Mouse (Mus musculus): ENCODE data around the gene Hivep2. TPM values are rescaled to one million over a fixed set of nuclear protein-coding genes. Genes with fewer than 3 reads are reported as not detected.

The Hivep2 gene
- total RNA-seq (2017): 19.2 to 42.6 TPM (median 26.5 TPM) in 3 replicates

DNA sequence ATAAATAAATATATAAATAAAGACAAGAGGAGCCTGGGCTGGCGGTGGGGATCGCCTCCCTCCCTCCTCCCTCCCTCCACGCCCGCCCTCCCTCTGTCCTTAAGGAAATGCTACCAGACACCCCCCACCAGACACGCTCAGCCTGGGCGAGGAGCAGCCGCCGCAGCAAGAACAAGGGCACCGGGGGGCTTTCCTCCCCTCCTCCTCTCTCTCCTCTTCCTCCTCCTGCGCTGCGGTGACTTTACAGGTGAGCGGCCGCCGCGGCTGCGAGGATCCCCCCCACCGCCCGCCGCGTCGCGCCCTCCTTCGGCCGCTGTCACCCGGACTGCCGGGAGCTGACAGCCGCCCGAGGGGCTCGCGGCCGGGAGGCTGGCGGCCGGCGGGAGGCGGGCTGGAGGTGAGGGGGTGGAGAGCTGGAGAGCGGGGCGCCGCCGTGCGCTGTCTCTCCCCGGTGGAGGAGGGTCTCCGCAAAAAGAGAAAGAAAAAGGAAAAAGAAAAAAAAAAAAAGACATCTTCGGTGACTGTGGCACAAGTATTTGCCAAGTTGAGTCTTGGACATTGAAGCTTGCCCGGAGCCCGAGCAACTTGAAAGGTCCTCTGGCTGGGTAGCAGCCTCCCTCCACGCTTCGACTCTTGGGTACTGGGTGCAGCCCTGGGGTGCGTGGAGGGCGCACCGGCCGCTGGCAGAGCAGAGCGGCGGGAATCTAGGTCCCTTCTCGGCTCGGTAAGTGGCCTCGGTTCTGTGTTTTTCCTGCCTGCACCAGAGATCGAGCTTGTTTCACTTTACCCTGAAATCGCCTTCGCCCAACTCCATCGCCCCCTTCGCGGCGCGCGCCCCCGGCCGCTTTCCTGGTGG is at the start of gene Hivep2:
Gene Hivep2, plus strand, starts transcription at position 102 of the 856 bp plus-strand sequence.
- ATAC-seq (replicated peaks; ENCODE audit: insufficient number of reproducible peaks, low FRiP score, low TSS enrichment, poor library complexity, severe bottlenecking): no peak

DNA sequence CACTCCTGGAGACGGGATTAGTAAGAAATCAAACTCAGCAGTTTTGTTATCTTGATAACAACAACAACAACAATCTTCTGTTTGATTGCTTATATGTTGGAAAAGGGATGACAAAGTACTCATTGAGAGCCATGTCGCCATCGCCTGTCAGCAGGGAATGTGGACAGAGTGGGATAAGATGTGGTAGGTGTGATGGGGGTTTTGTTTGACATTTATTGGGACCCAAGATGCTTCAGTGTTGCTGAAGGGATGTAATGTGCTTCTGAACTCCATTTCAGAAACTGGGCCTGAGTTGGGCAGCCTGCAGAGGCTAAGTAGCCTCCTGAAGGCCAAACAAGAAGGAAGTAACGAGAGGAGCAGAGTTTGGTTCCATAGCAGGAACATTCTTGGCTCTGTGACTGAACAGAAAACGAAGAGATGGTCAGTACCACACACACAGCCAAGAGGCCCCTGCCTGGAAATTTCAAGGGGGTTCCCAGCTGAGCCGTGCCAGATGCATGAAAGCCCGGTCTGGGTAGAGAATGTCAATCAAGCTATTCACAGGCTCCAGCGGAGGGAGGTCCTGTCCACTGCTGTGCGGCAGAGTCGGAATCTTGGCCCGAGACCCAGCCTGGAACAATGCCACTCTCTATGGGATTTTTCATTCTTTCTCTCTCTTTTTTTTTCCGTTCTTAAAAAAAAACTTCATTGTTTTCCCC is 49.1 kb upstream of the Hivep2 start:
- no peak for ATAC-seq (replicated peaks; ENCODE audit: insufficient number of reproducible peaks, low FRiP score, low TSS enrichment, poor library complexity, severe bottlenecking)

DNA sequence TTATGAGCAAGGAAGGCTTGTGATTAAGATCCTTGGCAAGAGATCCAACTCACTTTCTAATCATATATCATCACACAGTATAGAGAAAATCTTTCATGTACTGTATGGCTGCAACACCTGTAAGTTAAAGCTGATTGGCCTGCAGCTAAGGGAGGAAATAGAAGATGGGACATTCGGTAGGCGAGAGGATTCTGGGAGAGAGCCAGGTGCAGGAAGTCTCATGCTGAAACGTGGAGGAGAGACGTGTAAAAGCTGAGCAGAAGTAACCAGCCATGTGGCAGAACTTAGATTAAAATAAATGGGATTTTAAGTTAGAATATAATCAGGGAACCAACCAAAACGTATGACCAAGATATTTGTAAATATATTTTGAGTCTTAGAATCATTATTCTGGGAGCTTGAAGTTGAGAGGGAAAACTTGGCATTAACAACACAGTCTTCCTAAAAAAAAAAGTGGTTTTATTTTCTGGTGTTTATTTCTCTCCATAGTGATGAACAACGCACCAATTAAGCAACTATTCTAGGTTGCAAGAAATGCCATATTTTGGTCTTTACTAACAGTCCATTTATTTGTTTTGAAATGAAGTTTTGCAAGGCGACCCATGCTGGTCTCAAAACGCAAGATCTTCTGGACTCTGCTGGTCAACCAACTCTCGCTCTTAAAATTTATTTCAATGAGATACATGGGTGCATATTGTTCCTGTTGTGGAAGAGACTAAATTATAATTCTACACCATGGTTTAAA is 44.1 kb upstream of the Hivep2 start:
- no peak for ATAC-seq (replicated peaks; ENCODE audit: insufficient number of reproducible peaks, low FRiP score, low TSS enrichment, poor library complexity, severe bottlenecking)

DNA sequence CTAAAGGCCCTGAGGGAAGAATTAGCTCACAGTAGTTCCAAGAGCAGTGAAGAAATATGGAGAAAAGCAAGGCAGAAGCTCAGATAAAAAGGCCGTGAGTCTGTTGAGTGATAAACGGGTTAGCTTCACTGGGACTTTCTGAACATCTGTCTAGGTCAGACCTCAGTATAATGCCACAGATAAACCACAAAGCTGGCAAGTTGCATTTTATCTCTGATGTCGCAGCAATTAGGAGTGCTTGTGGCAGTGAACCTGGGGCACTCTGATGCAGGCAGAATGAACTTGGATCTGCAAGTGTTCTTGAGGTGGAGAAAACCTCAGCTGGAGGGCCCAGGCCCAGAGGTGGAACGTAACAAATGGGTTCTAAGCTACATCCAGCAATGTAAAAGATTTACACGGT is 36.6 kb upstream of the Hivep2 start:
- ATAC-seq (replicated peaks; ENCODE audit: insufficient number of reproducible peaks, low FRiP score, low TSS enrichment, poor library complexity, severe bottlenecking): no peak

DNA sequence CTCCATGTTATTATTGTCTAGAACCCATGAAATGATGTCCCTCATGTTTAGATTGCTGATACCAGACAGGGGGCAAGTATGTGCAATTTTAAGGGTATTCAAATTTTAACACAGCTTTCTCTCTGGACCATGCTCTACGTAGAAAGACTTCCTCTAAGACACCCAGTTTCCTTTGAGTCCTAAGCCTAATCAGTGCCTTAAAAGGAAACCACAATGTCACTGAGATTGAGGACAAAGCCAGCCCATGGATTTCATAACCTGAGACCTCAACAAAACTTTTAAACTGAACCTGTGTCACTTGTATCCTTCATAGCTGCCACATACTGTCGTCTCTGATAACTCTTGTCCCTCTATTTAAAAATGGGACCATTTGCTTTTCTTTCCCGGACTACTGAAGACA is 33.7 kb upstream of the Hivep2 start:
- ATAC-seq (replicated peaks; ENCODE audit: insufficient number of reproducible peaks, low FRiP score, low TSS enrichment, poor library complexity, severe bottlenecking): no peak

DNA sequence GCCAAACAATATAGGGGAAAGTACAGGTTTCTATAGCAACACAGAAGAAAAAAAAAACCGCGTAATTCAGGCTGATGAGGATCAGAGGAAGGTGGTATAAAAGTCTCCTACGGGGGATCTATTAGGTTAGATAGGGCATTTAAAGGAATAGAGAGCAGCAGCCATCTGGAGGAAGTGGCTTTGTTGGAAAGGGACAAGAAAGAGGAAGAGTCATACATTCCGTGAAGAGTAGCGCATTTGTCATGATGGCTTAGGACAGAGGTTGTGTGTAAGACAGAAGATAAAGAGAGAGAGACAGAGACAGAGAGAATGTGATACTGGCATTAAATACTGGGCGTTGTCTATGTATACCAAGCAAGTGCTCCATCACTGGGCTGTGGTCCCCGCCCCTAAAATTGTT is 32.6 kb upstream of the Hivep2 start:
- ATAC-seq (replicated peaks; ENCODE audit: insufficient number of reproducible peaks, low FRiP score, low TSS enrichment, poor library complexity, severe bottlenecking): peak; percentile 60

DNA sequence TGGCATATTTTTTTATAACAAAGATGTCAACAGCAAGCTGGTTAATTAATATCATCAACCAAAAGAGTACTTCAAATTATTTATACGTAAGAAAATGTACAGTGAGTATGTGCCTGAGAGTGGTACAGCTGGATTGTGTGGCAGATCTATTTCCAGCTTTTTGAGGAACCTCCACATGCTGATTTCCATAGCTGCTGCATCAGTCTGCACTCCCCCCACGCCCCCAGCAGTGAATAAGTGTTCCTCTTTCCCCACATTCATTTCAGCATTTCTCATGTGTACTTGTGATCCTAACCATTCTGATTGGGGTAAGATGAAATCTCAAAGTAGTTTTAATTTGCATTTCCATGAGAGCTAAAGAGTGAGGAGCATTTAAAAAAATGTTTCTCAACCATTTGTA is 30.2 kb upstream of the Hivep2 start:
- peak; percentile 78 for ATAC-seq (replicated peaks; ENCODE audit: insufficient number of reproducible peaks, low FRiP score, low TSS enrichment, poor library complexity, severe bottlenecking)

DNA sequence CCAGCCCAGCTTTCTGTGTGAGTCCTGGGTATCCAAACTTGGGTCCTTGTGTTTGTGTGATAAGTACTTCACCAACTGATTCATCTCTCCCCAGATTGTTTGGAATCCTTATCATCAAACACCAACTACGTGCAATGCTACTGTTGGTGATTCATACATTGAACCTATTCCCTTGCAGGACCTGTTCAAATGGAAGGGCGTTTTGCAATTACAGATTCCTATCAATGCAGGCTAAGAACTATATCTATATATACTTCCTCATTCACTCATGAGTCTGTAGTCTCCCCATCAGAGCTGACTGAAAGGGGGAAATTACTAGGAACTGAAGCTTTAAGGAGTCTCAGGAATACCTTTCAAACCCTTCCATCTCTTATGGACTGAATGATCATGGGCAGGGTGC is 24.5 kb upstream of the Hivep2 start:
- ATAC-seq (replicated peaks; ENCODE audit: insufficient number of reproducible peaks, low FRiP score, low TSS enrichment, poor library complexity, severe bottlenecking): no peak

DNA sequence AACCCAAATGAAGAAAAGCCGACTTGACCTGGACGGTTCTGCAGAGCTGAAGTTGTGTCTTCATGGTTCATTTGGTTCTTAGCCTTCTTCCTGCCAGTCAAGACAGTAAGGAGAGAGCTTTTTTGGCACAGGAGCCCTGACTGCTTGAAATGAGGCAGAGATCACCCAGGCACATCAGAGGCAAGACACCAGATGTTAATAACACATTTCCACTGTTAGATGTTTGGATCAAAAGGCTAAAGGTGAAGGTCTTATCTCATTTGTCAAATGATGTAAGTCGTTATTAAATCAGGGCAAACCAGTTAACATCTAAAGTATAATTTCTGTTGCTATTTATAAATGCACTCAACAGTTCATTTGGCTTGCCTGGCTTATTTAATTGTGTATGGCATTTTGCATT is 22.2 kb upstream of the Hivep2 start:
- ATAC-seq (replicated peaks; ENCODE audit: insufficient number of reproducible peaks, low FRiP score, low TSS enrichment, poor library complexity, severe bottlenecking): no peak

DNA sequence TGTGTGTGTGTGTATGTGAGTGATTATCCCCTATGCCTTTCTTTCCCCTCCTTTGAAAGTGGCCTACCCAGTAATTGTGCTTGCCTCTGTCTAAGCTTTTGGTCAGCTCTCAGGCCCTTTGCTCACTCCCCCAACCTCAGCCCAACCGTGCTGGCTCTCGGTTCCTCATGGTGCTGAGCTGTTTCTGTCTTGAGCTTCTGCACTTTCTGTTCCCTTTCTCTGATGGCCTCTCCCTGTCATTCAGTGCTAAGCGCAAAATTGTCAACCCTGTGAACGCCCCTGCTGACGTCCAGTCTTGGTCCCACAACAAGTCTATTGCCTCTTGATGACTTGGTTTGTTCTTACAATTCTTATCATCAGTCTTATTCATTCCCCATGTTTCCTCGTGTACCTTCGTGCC is 19.4 kb upstream of the Hivep2 start:
- peak; percentile 99 for ATAC-seq (replicated peaks; ENCODE audit: insufficient number of reproducible peaks, low FRiP score, low TSS enrichment, poor library complexity, severe bottlenecking)

DNA sequence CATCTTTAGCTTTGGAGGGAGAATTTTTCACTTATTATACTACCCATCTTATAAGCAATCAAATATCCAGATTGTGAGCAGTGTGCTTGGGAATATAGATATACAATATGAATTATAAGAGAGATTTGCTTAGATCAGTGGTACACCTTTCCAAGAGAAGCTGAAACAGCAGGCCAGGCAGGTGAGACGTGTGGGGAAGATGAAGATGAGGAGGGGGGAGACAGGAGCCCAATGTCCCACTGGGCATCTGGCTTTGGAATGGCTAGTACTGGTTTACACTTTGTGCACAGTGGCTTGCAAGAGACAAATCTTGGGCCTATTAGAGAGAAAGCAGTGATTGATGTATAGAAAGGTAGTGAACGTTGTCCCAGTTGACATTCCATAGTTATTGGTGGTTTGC is 2.9 kb upstream of the Hivep2 start:
- no peak for ATAC-seq (replicated peaks; ENCODE audit: insufficient number of reproducible peaks, low FRiP score, low TSS enrichment, poor library complexity, severe bottlenecking)

DNA sequence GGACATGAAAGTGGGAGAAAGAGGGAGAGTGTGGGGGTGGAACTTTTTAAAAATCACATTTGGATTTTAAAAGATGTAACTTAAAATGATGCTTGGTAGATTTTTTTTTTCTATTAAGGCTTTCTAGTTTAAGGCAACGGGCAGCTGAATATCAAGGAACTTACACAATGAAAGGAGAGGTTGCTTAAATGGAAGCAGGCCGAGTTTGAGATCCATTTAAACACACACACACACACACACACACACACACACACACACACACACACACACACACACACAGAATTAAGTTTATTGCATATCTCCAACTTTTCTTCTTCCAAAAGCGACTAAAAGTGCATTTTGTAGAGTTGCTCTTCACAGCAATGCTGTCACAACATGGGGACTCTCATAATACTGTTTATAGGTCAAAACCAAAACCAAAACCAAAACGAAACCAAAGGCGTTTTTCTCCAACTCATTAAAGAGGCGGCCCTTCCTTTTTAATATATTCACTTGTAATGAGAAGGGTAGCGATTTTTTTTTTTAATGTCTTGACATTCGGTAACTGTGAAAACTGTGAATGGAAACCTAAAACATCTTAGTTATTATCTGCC is 1.9 kb upstream of the Hivep2 start:
- ATAC-seq (replicated peaks; ENCODE audit: insufficient number of reproducible peaks, low FRiP score, low TSS enrichment, poor library complexity, severe bottlenecking): no peak

DNA sequence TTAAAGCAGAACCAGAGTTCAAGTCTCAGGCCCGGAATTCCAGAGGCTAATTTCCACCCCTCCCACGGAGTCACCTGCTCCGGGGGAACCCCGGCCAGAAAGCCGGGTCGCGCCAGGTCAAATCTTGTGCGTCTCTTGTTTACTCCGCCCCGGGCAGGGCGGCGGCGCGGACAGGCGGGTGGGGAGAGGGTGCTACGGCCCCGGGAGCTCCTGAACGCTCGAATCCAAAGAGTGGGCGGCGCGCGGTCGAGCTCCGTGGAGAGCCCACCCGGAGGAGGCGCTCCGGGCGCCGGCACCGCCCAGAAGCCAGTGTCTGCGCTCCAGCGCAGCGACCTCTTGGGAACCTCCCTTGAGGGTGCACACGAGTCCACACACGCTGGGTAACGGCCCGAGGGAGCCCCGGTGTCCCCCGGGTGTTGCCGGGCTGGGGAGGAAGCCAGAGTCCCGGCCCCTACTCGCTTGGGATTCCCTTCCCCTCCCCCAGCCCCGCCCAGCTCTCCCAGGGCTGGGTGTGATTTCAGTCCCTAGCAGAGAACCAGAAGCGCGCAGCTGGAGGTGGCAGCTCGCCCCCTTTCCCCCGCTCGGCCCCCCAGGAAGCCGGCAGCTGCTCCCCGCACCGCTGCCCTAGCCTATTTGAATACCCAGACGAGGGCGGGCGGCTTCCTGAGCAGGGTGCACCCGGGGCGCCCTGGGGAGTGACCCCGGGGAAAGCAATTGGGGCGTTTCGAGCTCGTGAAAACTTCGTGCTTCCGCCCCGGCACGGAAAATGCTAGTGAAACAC is 1.2 kb upstream of the Hivep2 start:
- peak; percentile 58 for ATAC-seq (replicated peaks; ENCODE audit: insufficient number of reproducible peaks, low FRiP score, low TSS enrichment, poor library complexity, severe bottlenecking)

DNA sequence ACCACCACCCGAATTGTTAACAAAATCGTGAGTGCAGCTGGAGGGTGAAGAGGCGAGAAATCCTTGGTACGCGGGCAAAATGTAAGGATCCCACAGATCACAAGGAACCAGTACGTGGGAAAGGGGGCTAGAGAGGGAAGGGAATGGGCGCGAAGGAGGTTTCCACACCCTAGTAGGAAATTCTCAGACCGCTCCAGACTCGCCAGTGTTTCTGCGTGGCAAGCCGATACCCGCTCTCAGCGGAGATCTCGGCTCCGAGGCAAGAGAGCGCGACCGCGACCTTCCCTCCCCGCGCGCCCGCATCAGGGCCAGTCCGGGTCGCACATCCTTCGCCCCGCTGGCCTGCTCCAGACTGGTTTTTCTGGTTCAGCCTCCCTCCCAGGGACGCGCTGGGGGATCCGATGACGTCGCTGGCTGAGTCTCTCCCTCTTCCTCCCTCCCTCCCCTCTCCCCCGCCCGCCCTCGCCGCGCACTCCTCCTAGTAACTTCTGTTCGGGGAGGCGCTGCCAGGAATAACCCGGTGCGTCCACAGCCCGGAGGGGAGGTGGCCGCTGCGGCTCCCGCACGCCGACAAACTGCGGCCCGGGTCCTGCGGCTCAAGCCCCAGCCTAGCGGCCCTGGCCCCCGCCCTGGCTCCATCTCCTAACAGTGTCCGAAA is 430 bp upstream of the Hivep2 start:
- ATAC-seq (replicated peaks; ENCODE audit: insufficient number of reproducible peaks, low FRiP score, low TSS enrichment, poor library complexity, severe bottlenecking): peak; percentile 46

DNA sequence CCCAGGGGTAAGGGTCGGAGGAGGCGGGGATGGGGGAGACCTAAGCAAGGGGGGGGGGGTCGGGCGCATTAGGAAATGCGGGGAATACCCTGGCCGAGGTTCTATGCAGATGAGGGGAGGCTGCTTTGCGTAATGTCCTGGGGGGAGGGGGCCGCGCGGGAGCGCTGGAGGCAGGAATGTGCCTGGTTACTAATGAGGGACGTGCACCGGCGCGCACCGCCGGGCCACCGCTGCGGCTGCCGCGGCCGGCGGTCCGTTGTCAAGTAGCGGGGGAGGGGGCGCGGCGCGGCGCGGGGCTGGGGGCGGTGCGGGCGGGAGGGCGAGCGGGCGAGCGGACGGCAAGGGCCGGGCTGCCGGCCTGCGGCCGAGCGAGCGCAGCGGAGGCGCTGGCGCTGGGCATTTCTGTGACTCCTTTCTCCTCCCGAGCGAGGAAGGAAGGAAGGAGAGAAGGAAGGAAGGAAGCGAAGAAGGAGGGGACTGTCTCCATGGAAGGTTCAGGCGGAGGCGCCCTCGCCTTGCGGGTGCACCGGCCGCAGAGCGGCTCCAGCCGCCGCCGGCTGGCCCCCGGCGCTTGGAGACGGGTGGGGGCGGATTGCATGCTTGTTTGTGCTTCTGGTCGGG is 1.1 kb downstream of the Hivep2 start:
- ATAC-seq (replicated peaks; ENCODE audit: insufficient number of reproducible peaks, low FRiP score, low TSS enrichment, poor library complexity, severe bottlenecking): no peak

DNA sequence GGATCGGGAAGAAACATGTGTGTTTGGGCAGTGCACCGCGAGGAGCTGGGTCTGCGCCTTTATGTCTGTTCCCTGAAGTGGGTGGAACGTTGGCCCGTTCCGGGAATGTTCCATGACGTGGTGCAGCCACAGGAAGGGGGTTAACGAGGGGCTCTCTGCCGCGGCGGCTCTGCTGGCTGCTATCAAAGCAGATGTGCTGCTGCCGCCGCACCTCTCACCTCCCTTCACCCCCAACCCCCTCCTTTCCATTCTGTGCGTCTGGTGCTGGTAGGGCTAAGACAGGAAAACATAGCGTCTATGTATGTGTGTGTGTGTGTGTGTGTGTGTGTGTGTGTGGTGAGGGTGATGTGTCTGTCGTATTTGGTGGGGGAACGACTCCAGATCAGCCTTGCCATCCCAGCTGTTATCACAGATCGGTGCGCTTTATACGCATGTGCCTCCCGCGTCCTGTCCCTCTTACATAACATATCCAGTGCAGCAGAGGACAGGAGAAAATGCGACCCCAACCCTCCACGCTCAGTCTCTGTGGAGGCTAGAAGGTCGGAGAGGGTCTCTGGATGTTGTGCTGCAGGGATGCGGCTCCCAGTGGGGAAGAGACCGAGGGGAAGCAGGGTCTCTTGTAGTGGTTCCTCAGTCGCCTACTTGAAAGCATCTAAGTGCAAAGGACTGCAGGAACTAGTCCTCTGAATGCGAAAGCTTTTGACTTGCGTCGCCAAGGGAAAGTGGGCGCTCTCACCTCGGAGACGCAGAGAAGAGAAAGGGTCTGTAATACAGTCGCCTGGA is 1.8 kb downstream of the Hivep2 start:
- peak; percentile 8 for ATAC-seq (replicated peaks; ENCODE audit: insufficient number of reproducible peaks, low FRiP score, low TSS enrichment, poor library complexity, severe bottlenecking)

DNA sequence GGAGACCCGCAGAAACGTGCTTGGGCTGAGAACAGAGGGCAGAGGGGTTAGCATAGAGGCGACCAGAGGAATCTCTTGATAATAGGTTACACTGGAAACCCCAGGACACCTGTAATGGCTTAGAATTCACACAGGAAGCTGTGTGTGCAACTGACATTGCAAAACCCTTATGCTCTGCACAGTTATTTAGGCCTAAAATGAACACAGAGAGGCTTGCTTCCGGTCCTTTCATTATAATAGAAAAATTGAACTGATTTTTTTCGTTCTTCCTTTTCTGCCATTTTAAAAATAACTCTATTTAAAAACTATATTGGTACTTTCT is 2.3 kb downstream of the Hivep2 start:
- no peak for ATAC-seq (replicated peaks; ENCODE audit: insufficient number of reproducible peaks, low FRiP score, low TSS enrichment, poor library complexity, severe bottlenecking)

Data from monocyte, adult 5-6 weeks (primary cell).